Comparison of ENCODE assay signal across 8 mouse cellular contexts in genomic region chr8:75033511-75034243, GRCm38 (mm10). TPM values are rescaled to one million over a fixed set of nuclear protein-coding genes. Genes with fewer than 3 reads are reported as not detected.
DNase-seq lines count a peak whose midpoint lies in the region; ATAC-seq and TF ChIP-seq lines count a peak whose summit lies in the region.

Gene Tom1 (plus strand): TSS chr8:75033705.

- peak; percentile 94 for DNase-seq in 3134 (ENCODE audit: extremely low read depth, insufficient read length, low spot score)
- peak; percentile 97 to 99 for DNase-seq in adrenal gland, postnatal 36 days
- peak; percentile 98 to 100 for DNase-seq in heart, adult 18-20 months
- DNase-seq in kidney, adult 2 months: peak; percentile 99
- peak; percentile 93 to 97 for DNase-seq in spleen, adult 2 months (ENCODE audit: low read depth in 1 of 2, low spot score in 2 of 2)

- WGBS in embryonic facial prominence, embryonic 13.5 days: under 1% methylated on average over 59 of the region's 62 CpGs
- under 1% methylated on average over 62 of the region's 62 CpGs for WGBS in kidney, adult 2 months
- under 1% methylated on average over 62 of the region's 62 CpGs for WGBS in limb, embryonic 12.5 days
- WGBS in midbrain, embryonic 15.5 days: under 1% methylated on average over 62 of the region's 62 CpGs
- under 1% methylated on average over 62 of the region's 62 CpGs for WGBS in spleen, adult 2 months

- H3K36me3 ChIP-seq in embryonic facial prominence, embryonic 13.5 days: peaks cover 24% of the 10 kb centered on the region
- no peaks in the 10 kb centered on the region for H3K36me3 ChIP-seq in kidney, adult 2 months (ENCODE audit: control insufficient read depth, insufficient read depth, low read length)
- H3K36me3 ChIP-seq in limb, embryonic 12.5 days: peaks cover 26% of the 10 kb centered on the region
- H3K36me3 ChIP-seq in midbrain, embryonic 15.5 days (replicated peaks): peaks cover 19% of the 10 kb centered on the region
- H3K36me3 ChIP-seq in spleen, adult 2 months (ENCODE audit: control insufficient read depth, insufficient read depth, low read length): no peaks in the 10 kb centered on the region

- TF ChIP-seq CTCF in kidney, adult 2 months (conservative IDR thresholded peaks at IDR 0.05; ENCODE audit: insufficient read depth, insufficient read length, low read depth, low read length): no peak
- TF ChIP-seq CTCF in spleen, adult 2 months (IDR thresholded peaks at IDR 0.05; ENCODE audit: extremely low read depth, insufficient read depth, insufficient read length, insufficient replicate concordance): no peak

- peak; percentile 98 for ATAC-seq in embryonic facial prominence, embryonic 13.5 days (ENCODE audit: insufficient number of reproducible peaks, insufficient read depth, low FRiP score, low TSS enrichment, low read depth)
- ATAC-seq in limb, embryonic 12.5 days (ENCODE audit: insufficient number of reproducible peaks, insufficient read depth, low FRiP score, low TSS enrichment, low read depth): peak; percentile 99
- ATAC-seq in midbrain, embryonic 15.5 days (replicated peaks): peak; percentile 100

- peaks cover 14% of the 10 kb centered on the region for H3K4me1 ChIP-seq in embryonic facial prominence, embryonic 13.5 days
- H3K4me1 ChIP-seq in kidney, adult 2 months (ENCODE audit: control insufficient read depth, insufficient read depth, low read length): peaks cover 23% of the 10 kb centered on the region
- peaks cover 16% of the 10 kb centered on the region; the same call in 1 of the 2 replicates for H3K4me1 ChIP-seq in limb, embryonic 12.5 days (replicated peaks)
- peaks cover 15% of the 10 kb centered on the region for H3K4me1 ChIP-seq in midbrain, embryonic 15.5 days
- H3K4me1 ChIP-seq in spleen, adult 2 months (ENCODE audit: control insufficient read depth, insufficient read depth, insufficient read length): peaks cover 3% of the 10 kb centered on the region; the same call in 1 of the 2 replicates

- H3K4me2 ChIP-seq in embryonic facial prominence, embryonic 13.5 days: peak within 1 kb of the TSS; percentile 80
- H3K4me2 ChIP-seq in limb, embryonic 12.5 days: peak within 1 kb of the TSS; percentile 70
- peak within 1 kb of the TSS; percentile 79 for H3K4me2 ChIP-seq in midbrain, embryonic 15.5 days

- H3K4me3 ChIP-seq in embryonic facial prominence, embryonic 13.5 days: peak within 1 kb of the TSS; percentile 68
- peak within 1 kb of the TSS; percentile 69 for H3K4me3 ChIP-seq in kidney, adult 2 months (ENCODE audit: insufficient read depth, low read depth, low read length)
- peak within 1 kb of the TSS; percentile 59 for H3K4me3 ChIP-seq in limb, embryonic 12.5 days (replicated peaks)
- H3K4me3 ChIP-seq in midbrain, embryonic 15.5 days: peak within 1 kb of the TSS; percentile 59
- H3K4me3 ChIP-seq in spleen, adult 2 months (ENCODE audit: extremely low read depth, insufficient read depth, insufficient read length): peak within 1 kb of the TSS; percentile 76

- H3K9me3 ChIP-seq in embryonic facial prominence, embryonic 13.5 days: no peaks in the 10 kb centered on the region
- H3K9me3 ChIP-seq in limb, embryonic 12.5 days: no peaks in the 10 kb centered on the region
- no peaks in the 10 kb centered on the region for H3K9me3 ChIP-seq in midbrain, embryonic 15.5 days

- peak within 1 kb of the TSS; percentile 88 for H3K27ac ChIP-seq in embryonic facial prominence, embryonic 13.5 days
- peak within 1 kb of the TSS; percentile 79 for H3K27ac ChIP-seq in kidney, adult 2 months (ENCODE audit: insufficient read depth, low read depth, low read length)
- H3K27ac ChIP-seq in limb, embryonic 12.5 days: peak within 1 kb of the TSS; percentile 83
- H3K27ac ChIP-seq in midbrain, embryonic 15.5 days: peak within 1 kb of the TSS; percentile 85
- H3K27ac ChIP-seq in spleen, adult 2 months (ENCODE audit: insufficient read depth, low read length): peak within 1 kb of the TSS; percentile 84

- peak within 1 kb of the TSS; percentile 76 for H3K9ac ChIP-seq in embryonic facial prominence, embryonic 13.5 days
- peak within 1 kb of the TSS; percentile 53 for H3K9ac ChIP-seq in limb, embryonic 12.5 days (replicated peaks)
- H3K9ac ChIP-seq in midbrain, embryonic 15.5 days: peak within 1 kb of the TSS; percentile 50

- TF ChIP-seq POLR2A in kidney, adult 2 months (IDR thresholded peaks at IDR 0.05; ENCODE audit: low read depth, low read length): peak; percentile 17
- TF ChIP-seq POLR2A in spleen, adult 2 months (IDR thresholded peaks at IDR 0.05; ENCODE audit: low read depth, low read length): peak; percentile 28; the same call in 1 of the 2 replicates

- H3K27me3 ChIP-seq in embryonic facial prominence, embryonic 13.5 days: no peaks in the 10 kb centered on the region
- H3K27me3 ChIP-seq in kidney, adult 2 months (replicated peaks; ENCODE audit: control insufficient read depth, insufficient read depth, low read length): no peaks in the 10 kb centered on the region
- H3K27me3 ChIP-seq in limb, embryonic 12.5 days: no peaks in the 10 kb centered on the region
- no peaks in the 10 kb centered on the region for H3K27me3 ChIP-seq in midbrain, embryonic 15.5 days (replicated peaks)
- no peaks in the 10 kb centered on the region for H3K27me3 ChIP-seq in spleen, adult 2 months (ENCODE audit: control insufficient read depth, insufficient read depth, low read length)

RNA-seq across cellular contexts. Expression of gene Tom1, which starts in this region (rescaled TPM):
- total RNA-seq in adrenal gland, postnatal 36 days (2021): 10 to 100 TPM; 42.5 to 46.0 TPM
- polyA plus RNA-seq in embryonic facial prominence, embryonic 13.5 days (2015; fragmentation: Nextera tagmentation; extraction: Ambion mirVana): 25.8 and 31.9 TPM in 2 replicates
- 10 to 100 TPM; 57.9 to 63.7 TPM for total RNA-seq in heart, adult 18-20 months (2021)
- 84.8 and 89.1 TPM in 2 replicates for polyA plus RNA-seq in kidney, adult 2 months (2012; rRNA removed)
- 29.1 and 31.4 TPM in 2 replicates for polyA plus RNA-seq in limb, embryonic 12.5 days (2016; fragmentation: Nextera tagmentation; extraction: Ambion mirVana)
- 32.0 and 34.3 TPM in 2 replicates for polyA plus RNA-seq in midbrain, embryonic 15.5 days (2015; fragmentation: Nextera tagmentation; extraction: Ambion mirVana)
- 24.7 and 29.7 TPM in 2 replicates for polyA plus RNA-seq in spleen, adult 2 months (2012; rRNA removed)

Comparison
In these comparisons a context has a peak if more than half of its experiments do, and no peak if none do; other contexts are left out.
1. Peak in every context shown above with its lines: DNase-seq, ATAC-seq, H3K4me3 ChIP-seq and H3K27ac ChIP-seq.